ENCODE assay signal across 19 mouse cellular contexts in genomic region chr7:49348636-49349035, GRCm38 (mm10).
"Had no signal": no experiment of that assay in that cellular context is flagged by ENCODE, and none has a peak within 500 bp of the region (broad histone marks: within the 10 kb centered on the region; RNA-seq: fewer than 3 reads in every experiment).

No protein-coding gene starts in this region.

- H3K27ac ChIP-seq: limb, embryonic 12.5 days; limb, embryonic 15.5 days; liver, embryonic 14.5 days; midbrain, embryonic 13.5 days; neural tube, embryonic 13.5 days had no signal

- ATAC-seq: liver, postnatal 0 days; lung, postnatal 0 days; midbrain, embryonic 13.5 days; midbrain, embryonic 16.5 days had no signal

- H3K4me3 ChIP-seq: limb, embryonic 12.5 days; limb, embryonic 15.5 days; megakaryocyte, embryonic 14.5 days; midbrain, embryonic 10.5 days; midbrain, embryonic 13.5 days; myocyte; neural tube, embryonic 13.5 days had no signal

- DNase-seq: kidney, postnatal 14 days; kidney, postnatal 4 days; left cerebral cortex, postnatal 4 days; liver, postnatal 0 days; lung, embryonic 14.5 days; lung, postnatal 36 days; thymus, adult 18-20 months; thymus, postnatal 36 days had no signal

- H3K4me2 ChIP-seq: limb, embryonic 12.5 days; limb, embryonic 15.5 days; liver, embryonic 11.5 days; lung, embryonic 14.5 days; midbrain, embryonic 13.5 days; neural tube, embryonic 13.5 days had no signal

- H3K9ac ChIP-seq: limb, embryonic 12.5 days; limb, embryonic 15.5 days; liver, embryonic 14.5 days; liver, postnatal 0 days; lung, embryonic 14.5 days; midbrain, embryonic 13.5 days; neural tube, embryonic 13.5 days had no signal

- H3K27me3 ChIP-seq: limb, embryonic 15.5 days; midbrain, embryonic 13.5 days; neural tube, embryonic 13.5 days had no signal

- H3K36me3 ChIP-seq: limb, embryonic 12.5 days; limb, embryonic 15.5 days; midbrain, embryonic 10.5 days; midbrain, embryonic 13.5 days; neural tube, embryonic 13.5 days had no signal

- H3K9me3 ChIP-seq: limb, embryonic 12.5 days; limb, embryonic 15.5 days; megakaryocyte, embryonic 14.5 days; midbrain, embryonic 10.5 days; midbrain, embryonic 13.5 days; neural tube, embryonic 13.5 days had no signal

- H3K4me1 ChIP-seq: megakaryocyte, embryonic 14.5 days had no signal
